Mouse (Mus musculus) heart, postnatal 0 days (tissue): ENCODE data around the gene Aldh1l1.

ENCODE experiments used
- CTCF ChIP-seq: IDR thresholded peaks from 2 replicates; pipeline ENCODE4 v1.5.1; 2016; ENCODE audit warnings: antibody characterized with exemption, control low read depth, low read depth
- EP300 ChIP-seq: IDR thresholded peaks from 2 replicates; pipeline ENCODE4 v1.6.1; 2016; ENCODE audit warnings: antibody characterized with exemption, low read depth

GRCm38 (mm10) chr6:90457421-90457820 lies 28.8 kb upstream of the Aldh1l1 start:
- TF ChIP-seq CTCF, result no peak
- no peak for TF ChIP-seq EP300
